Mouse (Mus musculus): ENCODE measurements around the gene Nudc. TPM values are rescaled to one million over a fixed set of nuclear protein-coding genes. Genes with fewer than 3 reads are reported as not detected.
A peak's percentile ranks its signal among the peaks of the same experiment; 100 is the strongest.

Gene Nudc
- polyA plus RNA-seq, 1 experiment from 2014 or later, result 287 TPM

GRCm38 (mm10) chr4:133497461-133498159 lies 48.2 kb downstream of the Nudc start:
- Histone ChIP-seq H3K27ac (ENCODE audit: low read depth, low read length) (no peak overlapping the region), H3K4me3 (ENCODE audit: low read length) (peak overlapping the region; percentile 63), H3K4me1 (ENCODE audit: control insufficient read depth, insufficient read depth, low read length) (0 out of 2 replicates have a peak, but pooled peaks cover 8% of the 10 kb centered on the region), H3K36me3 (ENCODE audit: control insufficient read depth, insufficient read depth, low read length) (no peaks in the 10 kb centered on the region), H3K27me3 (ENCODE audit: control insufficient read depth, insufficient read depth, low read length) (peaks cover 65% of the 10 kb centered on the region), H3K9me3 (ENCODE audit: control insufficient read depth, low read length) (no peaks in the 10 kb centered on the region), H3K9ac (ENCODE audit: low read depth, low read length) (peak overlapping the region; percentile 65), H3K4me2 (replicated peaks; ENCODE audit: low read depth, low read length) (peak overlapping the region; percentile 100)
- ATAC-seq (ENCODE audit: low FRiP score, low TSS enrichment), result peak; percentile 24; the same call in 1 of the 2 replicates
- WGBS, result under 1% methylated on average over 56 of the region's 70 CpGs

DNA sequence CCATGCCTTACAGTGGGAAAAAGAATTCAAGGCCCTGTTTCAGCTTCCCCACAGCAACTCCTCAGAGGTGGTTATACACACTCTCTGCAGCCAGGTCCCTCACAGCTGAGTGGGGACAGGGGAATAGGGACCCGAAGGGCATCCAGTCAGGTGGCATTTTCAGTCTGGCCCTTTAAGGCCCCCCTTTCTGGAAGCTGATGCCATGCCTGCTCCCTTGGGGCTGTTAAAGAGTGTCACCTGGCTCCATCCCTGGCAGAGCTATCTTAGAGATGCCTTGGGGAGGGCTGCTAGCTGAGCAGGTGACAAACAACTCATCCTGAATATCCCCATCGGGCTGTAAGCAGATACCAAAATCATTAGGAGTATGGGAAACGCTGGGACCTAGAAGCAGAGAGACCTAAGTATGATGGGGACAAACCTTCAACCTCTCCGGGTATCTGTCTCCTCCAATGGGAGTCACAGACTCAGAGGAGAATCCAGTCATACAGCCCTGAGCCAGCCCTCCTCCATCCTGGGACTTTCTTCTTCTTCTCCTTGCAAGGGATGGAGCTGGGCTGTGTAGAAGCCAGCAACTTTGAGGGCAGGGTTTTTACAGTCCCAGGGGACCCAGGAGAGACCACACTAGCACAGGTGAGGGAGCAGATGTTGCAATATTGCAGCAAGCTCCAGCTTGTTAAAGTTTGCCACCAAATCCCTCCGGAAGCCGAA lies 48.9 kb downstream of the Nudc start:
- Histone ChIP-seq H3K27ac (ENCODE audit: low read depth, low read length) (no peak overlapping the region), H3K4me3 (ENCODE audit: low read length) (no peak overlapping the region), H3K4me2 (replicated peaks; ENCODE audit: low read depth, low read length) (no peak overlapping the region; the same call in 1 of the 2 replicates), H3K9ac (ENCODE audit: low read depth, low read length) (no peak overlapping the region), H3K27me3 (ENCODE audit: control insufficient read depth, insufficient read depth, low read length) (peaks cover 65% of the 10 kb centered on the region), H3K36me3 (ENCODE audit: control insufficient read depth, insufficient read depth, low read length) (no peaks in the 10 kb centered on the region), H3K4me1 (ENCODE audit: control insufficient read depth, insufficient read depth, low read length) (peaks cover 11% of the 10 kb centered on the region; the same call in 1 of the 2 replicates), H3K9me3 (ENCODE audit: control insufficient read depth, low read length) (no peaks in the 10 kb centered on the region)
- 24% methylated on average over 6 of the region's 6 CpGs for WGBS
- ATAC-seq (ENCODE audit: low FRiP score, low TSS enrichment), result no peak

GRCm38 (mm10) chr4:133495711-133496110 lies 50.1 kb downstream of the Nudc start:
- no peak overlapping the region for H3K4me2 ChIP-seq (replicated peaks; ENCODE audit: low read depth, low read length)
- H3K9me3 ChIP-seq (ENCODE audit: control insufficient read depth, low read length), result no peaks in the 10 kb centered on the region
- H3K4me3 ChIP-seq (ENCODE audit: low read length), result no peak overlapping the region
- no peaks in the 10 kb centered on the region for H3K36me3 ChIP-seq (ENCODE audit: control insufficient read depth, insufficient read depth, low read length)
- ATAC-seq (ENCODE audit: low FRiP score, low TSS enrichment), result no peak
- no peak overlapping the region for H3K9ac ChIP-seq (ENCODE audit: low read depth, low read length)
- peaks cover 12% of the 10 kb centered on the region; the same call in 1 of the 2 replicates for H3K4me1 ChIP-seq (ENCODE audit: control insufficient read depth, insufficient read depth, low read length)
- no peak overlapping the region for H3K27ac ChIP-seq (ENCODE audit: low read depth, low read length)
- peaks cover 55% of the 10 kb centered on the region for H3K27me3 ChIP-seq (ENCODE audit: control insufficient read depth, insufficient read depth, low read length)
- WGBS, result 38% methylated on average over 7 of the region's 7 CpGs

DNA sequence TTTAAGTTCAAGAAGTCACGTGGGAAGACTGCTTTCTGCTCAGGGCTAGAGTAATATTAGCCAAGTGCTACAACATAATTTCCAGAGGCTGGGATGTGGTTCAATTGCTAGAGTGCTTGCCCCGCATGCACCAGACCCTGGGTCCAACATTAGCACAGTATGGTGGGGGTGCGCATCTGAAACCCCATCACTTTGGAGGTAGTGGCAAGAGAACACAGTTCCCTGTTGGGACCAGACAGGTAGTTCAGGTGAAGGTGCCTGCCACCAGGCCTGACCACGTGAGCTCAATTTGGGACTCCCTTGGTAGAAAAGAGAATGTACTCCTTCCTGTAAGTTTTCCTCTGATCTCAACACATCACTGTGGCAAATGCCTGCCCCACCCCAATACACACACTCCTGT lies 50.9 kb downstream of the Nudc start:
- 66% methylated on average over 4 of the region's 4 CpGs for WGBS
- Histone ChIP-seq H3K27me3 (ENCODE audit: control insufficient read depth, insufficient read depth, low read length) (peaks cover 47% of the 10 kb centered on the region), H3K4me2 (replicated peaks; ENCODE audit: low read depth, low read length) (no peak overlapping the region), H3K9me3 (ENCODE audit: control insufficient read depth, low read length) (no peaks in the 10 kb centered on the region), H3K4me3 (ENCODE audit: low read length) (no peak overlapping the region), H3K4me1 (ENCODE audit: control insufficient read depth, insufficient read depth, low read length) (peaks cover 13% of the 10 kb centered on the region; the same call in 1 of the 2 replicates), H3K9ac (ENCODE audit: low read depth, low read length) (no peak overlapping the region), H3K27ac (ENCODE audit: low read depth, low read length) (no peak overlapping the region), H3K36me3 (ENCODE audit: control insufficient read depth, insufficient read depth, low read length) (no peaks in the 10 kb centered on the region)
- no peak for ATAC-seq (ENCODE audit: low FRiP score, low TSS enrichment)

DNA sequence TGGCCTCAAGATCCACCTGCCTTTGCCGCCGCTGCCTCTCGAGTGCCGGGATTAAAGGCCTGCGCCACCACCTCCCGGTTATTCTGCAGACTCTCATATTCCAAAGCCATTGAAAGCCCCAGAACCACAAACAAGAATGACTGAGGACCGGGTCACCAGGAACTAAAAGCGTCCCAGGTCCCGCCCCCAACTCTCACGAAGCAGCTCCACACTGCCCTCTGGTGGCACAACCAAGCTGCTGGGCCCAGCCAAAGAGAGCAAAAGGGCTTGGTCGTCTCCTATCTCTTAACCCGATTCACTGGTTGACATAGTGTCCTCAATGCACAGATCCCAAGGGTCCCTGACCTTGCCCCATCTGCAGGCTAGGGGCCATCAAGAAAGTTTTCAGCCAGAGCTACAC lies 51.4 kb downstream of the Nudc start:
- peak; percentile 23; the same call in 1 of the 2 replicates for ATAC-seq (ENCODE audit: low FRiP score, low TSS enrichment)
- Histone ChIP-seq H3K4me3 (ENCODE audit: low read length) (peak overlapping the region; percentile 29), H3K27ac (ENCODE audit: low read depth, low read length) (no peak overlapping the region), H3K9ac (ENCODE audit: low read depth, low read length) (no peak overlapping the region), H3K9me3 (ENCODE audit: control insufficient read depth, low read length) (no peaks in the 10 kb centered on the region), H3K36me3 (ENCODE audit: control insufficient read depth, insufficient read depth, low read length) (no peaks in the 10 kb centered on the region), H3K27me3 (ENCODE audit: control insufficient read depth, insufficient read depth, low read length) (peaks cover 43% of the 10 kb centered on the region), H3K4me1 (ENCODE audit: control insufficient read depth, insufficient read depth, low read length) (peaks cover 17% of the 10 kb centered on the region), H3K4me2 (replicated peaks; ENCODE audit: low read depth, low read length) (peak overlapping the region; percentile 54)
- WGBS, result 2% methylated on average over 12 of the region's 12 CpGs

GRCm38 (mm10) chr4:133493895-133494294 lies 51.9 kb downstream of the Nudc start:
- no peak overlapping the region for H3K9ac ChIP-seq (ENCODE audit: low read depth, low read length)
- H3K9me3 ChIP-seq (ENCODE audit: control insufficient read depth, low read length), result no peaks in the 10 kb centered on the region
- no peak overlapping the region for H3K27ac ChIP-seq (ENCODE audit: low read depth, low read length)
- H3K4me2 ChIP-seq (replicated peaks; ENCODE audit: low read depth, low read length), result peak overlapping the region; percentile 54
- 19% methylated on average over 10 of the region's 12 CpGs for WGBS
- ATAC-seq (ENCODE audit: low FRiP score, low TSS enrichment), result no peak
- peak overlapping the region; percentile 29 for H3K4me3 ChIP-seq (ENCODE audit: low read length)
- H3K36me3 ChIP-seq (ENCODE audit: control insufficient read depth, insufficient read depth, low read length), result no peaks in the 10 kb centered on the region
- peaks cover 22% of the 10 kb centered on the region for H3K4me1 ChIP-seq (ENCODE audit: control insufficient read depth, insufficient read depth, low read length)
- H3K27me3 ChIP-seq (ENCODE audit: control insufficient read depth, insufficient read depth, low read length), result peaks cover 37% of the 10 kb centered on the region

GRCm38 (mm10) chr4:133491800-133492199 lies 54.0 kb downstream of the Nudc start:
- 34% methylated on average over 10 of the region's 10 CpGs for WGBS
- H3K36me3 ChIP-seq (ENCODE audit: control insufficient read depth, insufficient read depth, low read length), result no peaks in the 10 kb centered on the region

DNA sequence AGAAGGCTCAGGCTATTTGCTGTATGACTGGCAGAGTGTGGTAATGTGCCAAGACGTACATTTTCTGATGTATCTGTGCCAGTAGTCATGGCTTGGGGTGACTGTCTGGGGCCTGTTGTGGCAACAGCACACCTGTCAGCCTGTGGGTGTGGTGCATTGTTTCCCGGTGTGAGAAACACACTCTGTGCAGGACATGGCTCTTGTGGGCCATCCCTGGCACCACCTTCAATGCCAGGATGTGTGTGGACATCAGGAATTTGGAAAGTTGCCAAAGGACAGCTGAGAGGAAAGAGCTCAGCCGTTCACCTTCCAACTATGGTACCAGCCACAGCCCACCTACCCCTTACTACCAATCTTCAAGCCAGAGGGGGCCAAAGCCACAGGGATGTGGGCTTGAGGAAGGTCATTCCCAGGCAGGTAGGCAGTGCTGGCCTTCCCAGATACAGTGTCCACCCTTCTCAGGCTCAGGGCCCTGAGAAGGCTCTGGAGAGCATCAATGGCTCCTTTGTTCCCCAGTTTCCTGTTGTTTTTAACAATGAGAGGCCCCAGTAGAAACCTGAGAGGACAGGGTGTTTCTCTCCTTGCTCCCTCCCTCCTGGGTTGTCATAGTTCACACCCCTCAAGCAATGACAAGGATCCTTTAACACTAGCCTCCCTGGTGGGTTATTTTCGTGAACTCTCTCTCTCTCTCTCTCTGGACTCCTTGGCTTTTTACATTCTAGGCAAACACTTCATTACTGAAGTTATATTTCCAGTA lies 56.1 kb downstream of the Nudc start:
- Histone ChIP-seq H3K9me3 (ENCODE audit: control insufficient read depth, low read length) (no peaks in the 10 kb centered on the region), H3K4me2 (replicated peaks; ENCODE audit: low read depth, low read length) (no peak overlapping the region), H3K4me3 (ENCODE audit: low read length) (no peak overlapping the region), H3K4me1 (ENCODE audit: control insufficient read depth, insufficient read depth, low read length) (peaks cover 14% of the 10 kb centered on the region), H3K36me3 (ENCODE audit: control insufficient read depth, insufficient read depth, low read length) (no peaks in the 10 kb centered on the region), H3K9ac (ENCODE audit: low read depth, low read length) (no peak overlapping the region), H3K27me3 (ENCODE audit: control insufficient read depth, insufficient read depth, low read length) (no peaks in the 10 kb centered on the region), H3K27ac (ENCODE audit: low read depth, low read length) (peak overlapping the region; percentile 67; the same call in 1 of the 2 replicates)
- no peak for ATAC-seq (ENCODE audit: low FRiP score, low TSS enrichment)
- 49% methylated on average over 4 of the region's 4 CpGs for WGBS

More at GRCm38 (mm10) chr4:133491800-133492199, 54.0 kb downstream of the Nudc start:
- no peak for ATAC-seq (ENCODE audit: low FRiP score, low TSS enrichment)
- Histone ChIP-seq H3K4me3 (ENCODE audit: low read length) (no peak overlapping the region), H3K4me2 (replicated peaks; ENCODE audit: low read depth, low read length) (no peak overlapping the region), H3K9ac (ENCODE audit: low read depth, low read length) (no peak overlapping the region), H3K9me3 (ENCODE audit: control insufficient read depth, low read length) (no peaks in the 10 kb centered on the region), H3K27me3 (ENCODE audit: control insufficient read depth, insufficient read depth, low read length) (peaks cover 18% of the 10 kb centered on the region), H3K27ac (ENCODE audit: low read depth, low read length) (no peak overlapping the region), H3K4me1 (ENCODE audit: control insufficient read depth, insufficient read depth, low read length) (peaks cover 14% of the 10 kb centered on the region)

Data from kidney, embryonic 14.5 days (tissue).